Mouse (Mus musculus) cerebellum, adult 2 months (tissue): ENCODE measurements around the gene Ndufaf2.

ENCODE experiments used
- CTCF ChIP-seq: fragments of 200-500 bp; IDR thresholded peaks from 2 replicates; pipeline ENCODE4 v1.5.1; 2011; ENCODE audit warnings: low read depth, mild to moderate bottlenecking, control low read depth, low read length, moderate library complexity, borderline replicate concordance; ENCODE audit not compliant: insufficient read depth
- POLR2A ChIP-seq: fragments of 200-500 bp; IDR thresholded peaks from 2 replicates; pipeline ENCODE4 v1.6.1; 2011; ENCODE audit warnings: low read length, control low read depth, borderline replicate concordance; ENCODE audit not compliant: insufficient read depth

- TF ChIP-seq CTCF = no peak
- TF ChIP-seq POLR2A = no peak
Observed at GRCm38 (mm10) chr13:108040451-108040850, 118.0 kb downstream of the Ndufaf2 start.
